Mouse (Mus musculus) midbrain, embryonic 12.5 days (tissue): ENCODE data around the gene Ldhd. TPM values are rescaled to one million over a fixed set of nuclear protein-coding genes. Genes with fewer than 3 reads are reported as not detected.

Experiments used
- ATAC-seq: fragments of 200-750 bp; cut with Nextera tagmentation; 2 replicates; pipeline ENCODE4 v1.8.0; 2017; ENCODE audit warnings: low read depth, moderate TSS enrichment, moderate library complexity; ENCODE audit not compliant: low FRiP score
- H3K27ac ChIP-seq: fragments of 300-500 bp; sonication (generic); replicated peaks from 2 replicates; pipeline ENCODE4 v1.5.1; 2016; ENCODE audit warnings: mild to moderate bottlenecking
- H3K27me3 ChIP-seq: fragments of 300-500 bp; sonication (generic); 2 replicates; pipeline ENCODE4 v1.6.1; 2016; ENCODE audit warnings: mild to moderate bottlenecking
- H3K36me3 ChIP-seq: fragments of 300-500 bp; sonication (generic); 2 replicates; pipeline ENCODE4 v1.6.1; 2016
- H3K4me1 ChIP-seq: fragments of 300-500 bp; sonication (generic); 2 replicates; pipeline ENCODE4 v1.6.1; 2016
- H3K4me2 ChIP-seq: fragments of 300-500 bp; sonication (generic); replicated peaks from 2 replicates; pipeline ENCODE4 v1.6.1; 2016; ENCODE audit warnings: mild to moderate bottlenecking, moderate library complexity
- H3K4me3 ChIP-seq: fragments of 300-500 bp; sonication (generic); 2 replicates; pipeline ENCODE4 v1.5.1; 2016; ENCODE audit warnings: mild to moderate bottlenecking
- H3K9ac ChIP-seq: fragments of 300-500 bp; sonication (generic); replicated peaks from 2 replicates; pipeline ENCODE4 v1.6.1; 2016; ENCODE audit warnings: mild to moderate bottlenecking, moderate library complexity
- H3K9me3 ChIP-seq: fragments of 300-500 bp; sonication (generic); 2 replicates; pipeline ENCODE4 v1.6.1; 2016; ENCODE audit warnings: mild to moderate bottlenecking
- whole genome bisulfite sequencing: fragments of 180-500 bp; shearing (Covaris S2); methylation state at CpG from one replicate; pipeline ENCODE4 v1.1.7; 2016; 5-methylcytosine and 5-hydroxymethylcytosine counted together
- polyA plus RNA-seq: library from polyadenylated mRNA; unstranded; fragments of >200 nt; fragmentation: Nextera tagmentation; extraction: Ambion mirVana; gene quantifications from 2 replicates; pipeline ENCODE4 v1.2.1, GENCODE M21; 2016

The Ldhd gene
- polyA plus RNA-seq, 1 experiment from 2014 or later: 0.41 TPM

DNA sequence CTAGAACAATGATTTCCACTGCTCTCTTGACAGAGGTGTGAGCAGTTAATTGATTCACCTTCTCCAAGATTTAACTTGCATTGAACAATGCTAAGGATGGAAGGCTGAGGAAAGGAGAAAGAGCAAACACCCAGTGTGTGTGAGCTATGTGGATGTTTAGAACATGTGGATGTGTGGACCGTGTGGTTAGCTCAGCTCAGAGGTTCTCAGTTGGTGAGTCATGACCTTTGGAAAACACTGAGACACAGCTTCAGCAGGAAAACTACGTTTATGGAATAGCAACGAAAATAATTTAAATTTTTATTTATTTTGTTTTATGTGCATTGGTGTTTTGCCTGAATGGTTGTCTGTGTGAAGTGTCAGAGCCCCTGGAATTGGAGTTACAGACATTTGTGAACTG is 40.0 kb downstream of the Ldhd start:
- Histone ChIP-seq H3K9ac (no peak overlapping the region), H3K27ac (no peak overlapping the region), H3K4me2 (no peak overlapping the region), H3K36me3 (no peaks in the 10 kb centered on the region), H3K4me3 (no peak overlapping the region), H3K9me3 (no peaks in the 10 kb centered on the region), H3K27me3 (no peaks in the 10 kb centered on the region), H3K4me1 (peaks cover 19% of the 10 kb centered on the region)
- ATAC-seq: no peak
- 86% methylated on average over 3 of the region's 3 CpGs for WGBS

DNA sequence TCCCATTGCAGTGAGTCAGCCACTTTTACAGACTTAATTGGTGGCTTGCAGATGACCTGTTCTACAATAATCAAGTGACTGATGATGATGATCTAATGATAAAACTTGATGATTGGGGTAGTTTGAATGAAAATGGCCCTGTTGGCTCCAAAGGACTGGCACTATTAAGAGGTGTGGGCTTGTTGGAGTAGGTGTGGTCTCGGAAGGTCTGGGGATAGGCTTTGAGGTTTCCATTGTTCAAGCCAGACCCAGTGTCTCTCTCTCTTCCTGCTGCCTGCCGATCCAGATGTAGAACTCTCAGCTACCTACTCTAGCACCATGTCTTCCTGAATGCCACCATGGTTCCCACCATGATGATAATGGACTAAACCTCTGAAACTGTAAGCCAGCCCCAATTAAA is 41.8 kb downstream of the Ldhd start:
- H3K27ac ChIP-seq: no peak overlapping the region
- no peaks in the 10 kb centered on the region for H3K27me3 ChIP-seq
- H3K9ac ChIP-seq: no peak overlapping the region
- H3K4me3 ChIP-seq: no peak overlapping the region
- H3K36me3 ChIP-seq: no peaks in the 10 kb centered on the region
- no peak for ATAC-seq
- peaks cover 13% of the 10 kb centered on the region for H3K4me1 ChIP-seq
- no peaks in the 10 kb centered on the region for H3K9me3 ChIP-seq
- no peak overlapping the region for H3K4me2 ChIP-seq
- WGBS: 93% methylated on average over 2 of the region's 2 CpGs

DNA sequence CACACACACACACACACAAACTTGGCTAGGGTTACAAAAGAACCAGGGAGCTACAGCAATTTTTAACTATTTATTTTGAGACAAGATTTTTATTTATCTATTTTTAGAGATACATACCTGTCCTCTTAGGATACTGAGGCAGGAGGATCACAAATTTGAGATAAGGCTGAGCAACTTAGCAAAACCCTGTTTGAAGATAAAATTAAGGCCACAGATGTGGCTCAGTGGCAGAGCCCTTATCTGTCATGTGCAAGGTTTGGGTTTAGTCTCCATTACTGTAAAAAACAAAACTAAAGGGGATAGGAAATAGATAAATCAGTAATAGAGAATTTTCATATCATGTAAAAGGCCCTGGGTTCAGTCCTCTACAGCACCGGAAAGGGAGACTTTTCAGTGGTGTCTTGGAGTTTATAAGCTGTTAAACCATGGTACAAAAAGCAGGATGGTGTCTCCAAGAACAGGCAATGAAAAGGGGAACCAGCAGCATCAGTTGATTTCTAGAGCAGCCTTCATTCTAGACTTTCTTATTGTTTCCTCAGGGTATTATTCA is 42.6 kb downstream of the Ldhd start:
- 91% methylated on average over 1 of the region's 1 CpGs for WGBS
- Histone ChIP-seq H3K27ac (no peak overlapping the region), H3K4me3 (no peak overlapping the region)

DNA sequence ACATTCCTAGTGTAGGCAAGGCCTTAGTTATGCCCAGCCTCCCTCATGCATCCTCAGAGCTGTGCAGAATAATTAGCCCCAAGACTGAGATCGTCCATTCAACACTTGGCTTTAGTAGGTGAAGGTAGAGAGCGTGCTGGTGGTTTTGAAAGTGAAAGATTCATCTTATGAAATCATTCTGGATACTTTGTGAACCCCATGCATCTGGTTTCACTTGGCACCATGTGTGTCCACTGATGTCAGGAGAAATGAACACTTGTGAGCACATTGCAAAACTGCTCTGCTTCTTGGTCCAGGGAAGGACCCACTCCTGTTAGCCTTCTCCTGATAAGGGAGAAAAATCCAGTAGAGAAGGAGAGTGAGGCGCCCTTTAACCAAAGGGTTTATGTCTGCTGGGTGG is 45.2 kb downstream of the Ldhd start:
- no peaks in the 10 kb centered on the region for H3K36me3 ChIP-seq
- H3K4me3 ChIP-seq: no peak overlapping the region
- 94% methylated on average over 3 of the region's 3 CpGs for WGBS
- H3K9ac ChIP-seq: no peak overlapping the region
- no peak overlapping the region for H3K4me2 ChIP-seq
- H3K27me3 ChIP-seq: no peaks in the 10 kb centered on the region
- H3K27ac ChIP-seq: no peak overlapping the region
- no peak for ATAC-seq
- no peaks in the 10 kb centered on the region for H3K4me1 ChIP-seq
- H3K9me3 ChIP-seq: no peaks in the 10 kb centered on the region

More for the DNA sequence above, 42.6 kb downstream of the Ldhd start:
- Histone ChIP-seq H3K4me2 (no peak overlapping the region), H3K27me3 (no peaks in the 10 kb centered on the region), H3K9me3 (no peaks in the 10 kb centered on the region), H3K9ac (no peak overlapping the region), H3K36me3 (no peaks in the 10 kb centered on the region), H3K4me1 (peaks cover 6% of the 10 kb centered on the region)
- no peak for ATAC-seq

DNA sequence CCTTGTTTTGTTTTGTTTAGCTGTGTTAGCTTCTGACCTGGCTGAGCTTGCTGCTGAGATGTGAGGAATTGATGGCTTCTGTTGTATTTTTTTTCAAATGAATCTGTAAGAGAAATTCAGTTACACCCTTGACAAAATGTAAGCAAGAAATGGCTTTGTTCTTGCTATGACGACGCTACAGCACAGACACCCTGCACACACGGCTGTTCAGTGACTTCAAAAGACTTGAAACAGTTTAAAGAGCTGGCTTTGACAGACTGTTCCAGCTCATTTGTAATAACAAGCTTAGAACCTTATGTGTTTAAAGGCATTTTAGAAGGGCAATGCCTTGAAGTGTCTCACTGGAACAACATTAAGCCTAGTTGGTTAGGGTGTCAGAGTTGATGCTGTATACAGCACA is 47.8 kb downstream of the Ldhd start:
- no peaks in the 10 kb centered on the region for H3K27me3 ChIP-seq
- ATAC-seq: no peak
- 63% methylated on average over 3 of the region's 3 CpGs for WGBS
- no peak overlapping the region for H3K4me2 ChIP-seq
- no peak overlapping the region for H3K4me3 ChIP-seq
- peaks cover 8% of the 10 kb centered on the region; the same call in 1 of the 2 replicates for H3K4me1 ChIP-seq
- 0 out of 2 replicates have a peak overlapping the region, but pooled peaks have one; percentile 25 for H3K27ac ChIP-seq
- no peak overlapping the region for H3K9ac ChIP-seq
- no peaks in the 10 kb centered on the region for H3K9me3 ChIP-seq
- no peaks in the 10 kb centered on the region for H3K36me3 ChIP-seq

DNA sequence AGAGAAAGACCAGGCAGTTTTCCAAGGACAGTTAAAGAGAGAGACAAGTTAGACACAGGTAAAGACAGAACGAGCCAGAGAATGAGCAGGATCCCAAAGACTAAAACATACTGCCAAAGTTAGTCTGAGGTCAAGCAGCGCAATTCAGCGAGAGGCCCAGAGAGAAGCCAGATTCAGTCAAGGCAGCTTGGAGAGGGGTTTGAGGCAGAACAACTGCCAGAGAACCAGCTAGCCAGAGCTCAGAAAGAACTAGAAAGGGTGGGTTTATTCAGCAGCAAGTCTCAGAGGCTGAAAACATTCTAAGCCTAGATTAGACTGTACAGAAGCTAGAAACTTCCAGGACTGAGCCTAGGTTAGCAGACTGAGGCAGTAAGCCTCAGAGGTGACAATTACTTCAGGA is 49.9 kb downstream of the Ldhd start:
- Histone ChIP-seq H3K9ac (0 out of 2 replicates have a peak overlapping the region, but pooled peaks have one; percentile 6), H3K9me3 (no peaks in the 10 kb centered on the region), H3K4me3 (no peak overlapping the region), H3K4me1 (peaks cover 8% of the 10 kb centered on the region; the same call in 1 of the 2 replicates), H3K27ac (no peak overlapping the region), H3K27me3 (no peaks in the 10 kb centered on the region), H3K4me2 (no peak overlapping the region), H3K36me3 (0 out of 2 replicates have a peak, but pooled peaks cover 7% of the 10 kb centered on the region)
- ATAC-seq: no peak
- WGBS: 96% methylated on average over 3 of the region's 3 CpGs

DNA sequence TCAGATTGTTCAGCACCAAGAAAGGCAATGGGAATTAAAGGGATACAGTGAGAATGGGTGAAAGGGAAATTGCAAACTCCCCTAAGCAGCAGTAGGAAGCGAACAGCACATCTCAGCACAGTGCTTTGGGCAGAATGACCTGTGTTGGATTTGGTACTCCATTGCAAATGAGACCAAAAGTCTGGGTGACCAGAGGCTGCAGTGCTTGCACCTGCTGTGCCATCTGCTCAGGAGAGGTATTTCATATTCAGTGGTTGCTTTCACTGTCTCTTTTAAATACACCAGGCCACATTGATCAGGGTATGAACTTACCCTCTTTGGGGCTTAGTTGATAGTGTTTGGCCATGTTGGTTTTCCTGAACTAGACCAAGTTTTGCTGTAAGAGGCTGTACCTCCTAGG is 50.9 kb downstream of the Ldhd start:
- no peak overlapping the region for H3K4me2 ChIP-seq
- H3K4me3 ChIP-seq: no peak overlapping the region
- peaks cover 8% of the 10 kb centered on the region; the same call in 1 of the 2 replicates for H3K4me1 ChIP-seq
- H3K9me3 ChIP-seq: no peaks in the 10 kb centered on the region
- WGBS: 87% methylated on average over 1 of the region's 1 CpGs
- H3K27ac ChIP-seq: peak overlapping the region; percentile 21; the same call in 1 of the 2 replicates
- no peak overlapping the region for H3K9ac ChIP-seq
- H3K27me3 ChIP-seq: no peaks in the 10 kb centered on the region
- no peak for ATAC-seq
- H3K36me3 ChIP-seq: 0 out of 2 replicates have a peak, but pooled peaks cover 8% of the 10 kb centered on the region

DNA sequence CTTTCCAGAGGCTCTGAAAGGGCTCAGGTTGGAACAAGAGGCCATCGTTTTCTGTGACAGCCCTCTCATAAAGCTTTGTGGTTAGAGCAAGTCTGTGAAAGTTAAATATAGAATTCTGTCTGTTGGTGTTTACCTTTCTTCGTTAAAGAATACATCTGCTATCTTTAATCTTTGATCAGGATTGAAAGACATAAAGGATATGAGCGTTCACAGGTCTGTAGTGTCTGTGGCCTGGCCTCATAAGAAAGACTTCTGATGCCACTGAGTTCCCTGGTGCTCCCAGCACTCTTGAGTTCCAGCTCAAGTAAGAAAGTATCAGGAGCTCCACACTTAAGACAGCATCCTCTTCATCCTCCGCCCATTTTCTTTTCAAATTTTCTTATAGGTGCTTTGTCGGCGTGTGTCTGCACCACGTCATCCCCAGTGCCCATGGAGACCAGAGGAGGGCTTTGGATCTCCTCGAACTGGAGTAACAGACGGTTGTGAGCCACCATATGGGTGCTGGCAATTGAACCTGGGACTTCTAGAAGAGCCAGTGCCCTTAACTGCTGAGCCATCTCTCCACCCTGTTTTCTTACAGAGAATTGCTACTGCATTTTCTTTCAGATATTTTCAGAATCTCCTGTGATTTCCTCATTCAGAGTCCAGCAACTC is 52.2 kb downstream of the Ldhd start:
- H3K27me3 ChIP-seq: no peaks in the 10 kb centered on the region
- 0 out of 2 replicates have a peak, but pooled peaks cover 8% of the 10 kb centered on the region for H3K36me3 ChIP-seq
- no peaks in the 10 kb centered on the region for H3K9me3 ChIP-seq
- H3K4me2 ChIP-seq: no peak overlapping the region
- H3K27ac ChIP-seq: no peak overlapping the region
- no peak overlapping the region for H3K4me3 ChIP-seq
- no peak overlapping the region for H3K9ac ChIP-seq
- WGBS: 92% methylated on average over 9 of the region's 9 CpGs
- ATAC-seq: no peak
- peaks cover 14% of the 10 kb centered on the region; the same call in 1 of the 2 replicates for H3K4me1 ChIP-seq

DNA sequence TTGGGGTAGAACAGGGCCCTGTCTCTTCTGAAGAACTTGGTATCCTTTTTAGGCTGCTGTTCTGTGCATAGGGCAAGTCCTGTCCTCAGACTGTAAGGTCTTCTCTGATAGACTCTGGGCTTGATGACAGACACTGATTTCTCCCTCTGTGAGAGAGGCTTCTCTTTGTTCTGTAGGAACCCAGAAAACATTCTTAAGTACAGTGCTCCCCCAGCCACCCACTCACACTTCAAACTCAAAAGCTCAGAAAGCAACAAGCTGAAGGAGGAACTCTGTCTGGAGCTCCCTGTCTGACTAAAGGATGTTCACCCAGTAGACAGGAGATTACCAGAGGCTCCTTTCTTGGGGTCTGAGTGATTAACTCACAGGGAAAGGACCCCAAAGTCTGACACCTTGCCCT is 53.7 kb downstream of the Ldhd start:
- no peak for ATAC-seq
- H3K4me1 ChIP-seq: peaks cover 29% of the 10 kb centered on the region

DNA sequence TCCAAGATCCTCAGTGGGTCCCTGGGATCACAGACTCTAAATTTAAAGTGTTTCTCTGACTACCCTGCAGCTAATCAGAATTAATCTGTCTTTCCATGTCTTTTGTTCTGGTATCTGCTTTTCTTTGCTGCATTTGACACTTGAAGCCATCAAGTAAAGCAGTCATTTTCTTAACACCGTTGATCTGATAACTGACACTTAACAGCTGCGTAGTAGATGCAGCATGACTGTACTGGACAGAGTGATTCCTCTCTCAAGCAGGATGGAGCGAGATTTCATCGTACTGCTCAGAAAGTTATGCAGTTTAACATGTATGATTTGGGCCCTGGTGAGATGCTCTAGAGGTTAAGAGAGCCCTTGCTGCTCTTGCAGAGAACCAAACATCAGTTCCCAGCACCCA is 54.7 kb downstream of the Ldhd start:
- WGBS: 98% methylated on average over 4 of the region's 4 CpGs
- no peaks in the 10 kb centered on the region for H3K9me3 ChIP-seq
- no peak overlapping the region for H3K27ac ChIP-seq
- H3K4me2 ChIP-seq: no peak overlapping the region
- H3K9ac ChIP-seq: no peak overlapping the region
- ATAC-seq: no peak
- no peaks in the 10 kb centered on the region for H3K27me3 ChIP-seq
- 0 out of 2 replicates have a peak, but pooled peaks cover 8% of the 10 kb centered on the region for H3K36me3 ChIP-seq
- H3K4me1 ChIP-seq: peaks cover 29% of the 10 kb centered on the region
- H3K4me3 ChIP-seq: no peak overlapping the region

More for the DNA sequence above, 53.7 kb downstream of the Ldhd start:
- Histone ChIP-seq H3K9me3 (no peaks in the 10 kb centered on the region), H3K27ac (no peak overlapping the region), H3K4me3 (no peak overlapping the region), H3K4me2 (no peak overlapping the region), H3K36me3 (0 out of 2 replicates have a peak, but pooled peaks cover 8% of the 10 kb centered on the region), H3K27me3 (no peaks in the 10 kb centered on the region), H3K9ac (no peak overlapping the region)

DNA sequence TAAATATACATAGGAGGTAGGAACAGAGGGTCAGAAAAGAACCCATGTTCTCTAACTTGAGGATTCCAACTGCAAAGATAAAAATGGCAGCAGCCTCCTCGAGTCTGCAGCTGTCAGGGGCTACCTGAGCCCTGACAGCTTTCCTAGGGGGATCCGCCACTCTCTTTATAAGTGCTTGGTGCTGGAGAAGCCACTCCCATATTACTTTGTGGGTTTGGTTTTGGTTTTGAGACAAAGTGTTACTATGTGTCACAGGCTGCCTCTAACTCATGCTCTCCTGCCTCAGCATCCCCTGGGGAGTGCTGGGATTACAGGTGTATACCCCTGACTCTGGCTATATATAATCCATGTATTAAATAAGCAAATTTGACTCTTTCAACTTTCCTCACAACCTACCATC is 56.2 kb downstream of the Ldhd start:
- no peak overlapping the region for H3K4me2 ChIP-seq
- no peak overlapping the region for H3K4me3 ChIP-seq
- H3K27me3 ChIP-seq: no peaks in the 10 kb centered on the region
- no peak overlapping the region for H3K9ac ChIP-seq
- ATAC-seq: no peak
- 85% methylated on average over 2 of the region's 2 CpGs for WGBS
- no peaks in the 10 kb centered on the region for H3K9me3 ChIP-seq
- H3K27ac ChIP-seq: 0 out of 2 replicates have a peak overlapping the region, but pooled peaks have one; percentile 64
- peaks cover 32% of the 10 kb centered on the region for H3K4me1 ChIP-seq
- H3K36me3 ChIP-seq: 0 out of 2 replicates have a peak, but pooled peaks cover 8% of the 10 kb centered on the region
